Mouse (Mus musculus): ENCODE results near the gene Mid1.
"Not testable (repeated sequence)": the region's sequence is repeated elsewhere in the genome, so short reads cannot be mapped to it uniquely, and the experiment has no call there.

Gene Mid1

GRCm38 (mm10) chrX:169973806-169974205 is 288.8 kb downstream of the Mid1 start:
- DNase-seq = not testable (repeated sequence)

- not testable (repeated sequence) for DNase-seq
Measured at GRCm38 (mm10) chrX:169974456-169974855, 289.5 kb downstream of the Mid1 start.

- DNase-seq = not testable (repeated sequence)
Measured at GRCm38 (mm10) chrX:169974974-169975373, 290.0 kb downstream of the Mid1 start.

- DNase-seq = not testable (repeated sequence)
Measured at GRCm38 (mm10) chrX:169975681-169976131, 290.7 kb downstream of the Mid1 start.

- not testable (repeated sequence) for DNase-seq
Measured at GRCm38 (mm10) chrX:169976340-169976739, 291.3 kb downstream of the Mid1 start.

GRCm38 (mm10) chrX:169977856-169978435 is 292.9 kb downstream of the Mid1 start:
- DNase-seq = not testable (repeated sequence)

- DNase-seq = not testable (repeated sequence)
Measured at GRCm38 (mm10) chrX:169978436-169979381, 293.7 kb downstream of the Mid1 start.

GRCm38 (mm10) chrX:169979461-169980202 is 294.6 kb downstream of the Mid1 start:
- DNase-seq = not testable (repeated sequence)

GRCm38 (mm10) chrX:169980203-169980556 is 295.2 kb downstream of the Mid1 start:
- DNase-seq = not testable (repeated sequence)

GRCm38 (mm10) chrX:169980809-169981289 is 295.9 kb downstream of the Mid1 start:
- DNase-seq = no peak

- not testable (repeated sequence) for DNase-seq
Measured at GRCm38 (mm10) chrX:169981761-169982181, 296.8 kb downstream of the Mid1 start.

- DNase-seq = not testable (repeated sequence)
Measured at GRCm38 (mm10) chrX:169982606-169983400, 297.8 kb downstream of the Mid1 start.

GRCm38 (mm10) chrX:169983401-169984165 is 298.6 kb downstream of the Mid1 start:
- not testable (repeated sequence) for DNase-seq

GRCm38 (mm10) chrX:169984331-169984730 is 299.3 kb downstream of the Mid1 start:
- not testable (repeated sequence) for DNase-seq

GRCm38 (mm10) chrX:169984853-169985252 is 299.9 kb downstream of the Mid1 start:
- not testable (repeated sequence) for DNase-seq

GRCm38 (mm10) chrX:169985796-169986195 is 300.8 kb downstream of the Mid1 start:
- DNase-seq = peak; percentile 63

- peak; percentile 89 for DNase-seq
Measured at GRCm38 (mm10) chrX:169986519-169987367, 301.7 kb downstream of the Mid1 start.

GRCm38 (mm10) chrX:169987368-169987837 is 302.4 kb downstream of the Mid1 start:
- peak; percentile 71 for DNase-seq

GRCm38 (mm10) chrX:169988571-169989218 is 303.7 kb downstream of the Mid1 start:
- peak; percentile 60 for DNase-seq

Data from cerebellum, adult 11 months (tissue).